Comparison of ENCODE assay signal across 10 mouse cellular contexts in the genomic region with DNA sequence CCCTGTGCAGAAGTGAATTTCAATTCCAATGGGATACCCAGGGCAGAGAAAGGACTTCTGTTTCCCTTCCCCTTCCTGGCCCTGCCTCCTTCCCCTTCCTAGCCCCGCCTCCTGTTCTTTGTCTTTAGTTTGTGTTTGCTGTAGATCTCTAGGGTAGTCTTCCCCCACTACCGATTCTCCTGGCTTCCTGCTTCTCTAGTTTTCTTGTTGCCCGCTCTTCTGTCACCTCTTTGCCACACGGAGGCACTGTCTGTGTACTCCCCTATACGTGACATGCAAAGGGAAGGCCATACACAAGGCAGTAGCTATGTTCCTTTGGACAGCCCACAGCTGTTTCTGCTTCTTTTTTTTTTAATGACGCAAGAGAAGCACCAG.
DNase-seq lines count a peak whose midpoint lies in the region; ATAC-seq and TF ChIP-seq lines count a peak whose summit lies in the region.
"Had no signal": no experiment of that assay in that cellular context is flagged by ENCODE, and none has a peak within 500 bp of the region (broad histone marks: within the 10 kb centered on the region; RNA-seq: fewer than 3 reads in every experiment).

No protein-coding gene starts in this region.

- no peak overlapping the region for H3K9ac ChIP-seq in heart, embryonic 16.5 days (ENCODE audit: low read length)
- H3K9ac ChIP-seq in limb, embryonic 12.5 days (replicated peaks), result no peak overlapping the region
- no peak overlapping the region for H3K9ac ChIP-seq in stomach, embryonic 14.5 days (replicated peaks; ENCODE audit: low read depth, low read length)

- H3K4me1 ChIP-seq in lung, adult 2 months (ENCODE audit: control insufficient read depth, insufficient read depth, low read length), result peaks cover 28% of the 10 kb centered on the region
- H3K4me1 ChIP-seq in heart, embryonic 16.5 days (ENCODE audit: control insufficient read depth, insufficient read depth, low read length), result peaks cover 16% of the 10 kb centered on the region
- H3K4me1 ChIP-seq in limb, embryonic 12.5 days (replicated peaks), result peaks cover 38% of the 10 kb centered on the region
- peaks cover 29% of the 10 kb centered on the region for H3K4me1 ChIP-seq in stomach, embryonic 14.5 days (ENCODE audit: control insufficient read depth, insufficient read depth, low read length)
- H3K4me1 ChIP-seq: megakaryocyte, embryonic 14.5 days had no signal

- DNase-seq in lung, adult 2 months, result no peak
- no peak for DNase-seq in lung, postnatal 14 days
- DNase-seq in cerebellum, adult 9-11 months, result no peak
- DNase-seq in adrenal gland, adult 8-10 months, result no peak
- no peak for DNase-seq in cerebellum, postnatal 10 days

- no peak overlapping the region for H3K4me3 ChIP-seq in lung, adult 2 months (replicated peaks; ENCODE audit: extremely low read depth, low read depth, low read length)
- H3K4me3 ChIP-seq in heart, embryonic 16.5 days (ENCODE audit: low read length), result no peak overlapping the region
- H3K4me3 ChIP-seq in limb, embryonic 12.5 days (replicated peaks), result no peak overlapping the region
- H3K4me3 ChIP-seq in stomach, embryonic 14.5 days (ENCODE audit: low read depth, low read length), result no peak overlapping the region
- H3K4me3 ChIP-seq: erythroblast, embryonic 14.5 days; megakaryocyte, embryonic 14.5 days had no signal

- no peaks in the 10 kb centered on the region for H3K27me3 ChIP-seq in heart, embryonic 16.5 days (ENCODE audit: control insufficient read depth, insufficient read depth, low read length)
- no peaks in the 10 kb centered on the region for H3K27me3 ChIP-seq in limb, embryonic 12.5 days
- H3K27me3 ChIP-seq in stomach, embryonic 14.5 days (ENCODE audit: control insufficient read depth, insufficient read depth, low read length), result no peaks in the 10 kb centered on the region
- H3K27me3 ChIP-seq: megakaryocyte, embryonic 14.5 days had no signal

- ATAC-seq in heart, embryonic 16.5 days (replicated peaks; ENCODE audit: extremely low read depth, insufficient read depth, low FRiP score), result peak; percentile 71
- no peak for ATAC-seq in limb, embryonic 12.5 days (ENCODE audit: insufficient number of reproducible peaks, insufficient read depth, low FRiP score, low TSS enrichment, low read depth)
- ATAC-seq in stomach, embryonic 14.5 days (ENCODE audit: insufficient number of reproducible peaks, insufficient read depth, low FRiP score, low read depth), result peak; percentile 36; the same call in 1 of the 2 replicates

- TF ChIP-seq CTCF in lung, adult 2 months (IDR thresholded peaks at IDR 0.05; ENCODE audit: insufficient read depth, low read length), result peak; percentile 29; the same call in 1 of the 2 replicates

- peaks cover 9% of the 10 kb centered on the region for H3K36me3 ChIP-seq in heart, embryonic 16.5 days (ENCODE audit: control insufficient read depth, insufficient read depth)
- H3K36me3 ChIP-seq in limb, embryonic 12.5 days, result peaks cover 21% of the 10 kb centered on the region
- peaks cover 14% of the 10 kb centered on the region for H3K36me3 ChIP-seq in stomach, embryonic 14.5 days (ENCODE audit: control insufficient read depth, insufficient read depth, low read length)

- peak overlapping the region; percentile 60 for H3K27ac ChIP-seq in heart, embryonic 16.5 days (ENCODE audit: low read length)
- H3K27ac ChIP-seq in limb, embryonic 12.5 days, result peak overlapping the region; percentile 62; the same call in 1 of the 2 replicates
- H3K27ac ChIP-seq in stomach, embryonic 14.5 days (ENCODE audit: low read length), result peak overlapping the region; percentile 80

- peaks cover 6% of the 10 kb centered on the region for H3K9me3 ChIP-seq in heart, embryonic 16.5 days (replicated peaks; ENCODE audit: control insufficient read depth, low read length)
- peaks cover 7% of the 10 kb centered on the region for H3K9me3 ChIP-seq in limb, embryonic 12.5 days
- H3K9me3 ChIP-seq in stomach, embryonic 14.5 days (ENCODE audit: control insufficient read depth, low read depth, low read length), result peaks cover 5% of the 10 kb centered on the region; the same call in 1 of the 2 replicates

- H3K4me2 ChIP-seq in heart, embryonic 16.5 days (ENCODE audit: low read depth, low read length), result 0 out of 2 replicates have a peak overlapping the region, but pooled peaks have one; percentile 6
- H3K4me2 ChIP-seq in limb, embryonic 12.5 days, result no peak overlapping the region
- H3K4me2 ChIP-seq in stomach, embryonic 14.5 days (replicated peaks; ENCODE audit: low read depth, low read length), result no peak overlapping the region

- WGBS in lung, adult 2 months, result 22% methylated on average over 6 of the region's 6 CpGs
- WGBS in heart, embryonic 16.5 days, result 37% methylated on average over 6 of the region's 6 CpGs
- WGBS in limb, embryonic 12.5 days, result 73% methylated on average over 6 of the region's 6 CpGs
- 35% methylated on average over 6 of the region's 6 CpGs for WGBS in stomach, embryonic 14.5 days

- TF ChIP-seq POLR2A in lung, adult 2 months (IDR thresholded peaks at IDR 0.05; ENCODE audit: borderline replicate concordance, extremely low read depth, low read depth, low read length), result no peak
